Mouse (Mus musculus) brain, embryonic 18.5 days (tissue): Measurements from ENCODE around the gene Sgcb.
"Not testable (repeated sequence)": the region's sequence is repeated elsewhere in the genome, so short reads cannot be mapped to it uniquely, and the experiment has no call there.

Source experiments
- DNase-seq: peaks from one replicate; pipeline ENCODE4 v3.0.0-alpha.2; 2012; ENCODE audit warnings: low read depth, low spot score

Gene Sgcb

DNA sequence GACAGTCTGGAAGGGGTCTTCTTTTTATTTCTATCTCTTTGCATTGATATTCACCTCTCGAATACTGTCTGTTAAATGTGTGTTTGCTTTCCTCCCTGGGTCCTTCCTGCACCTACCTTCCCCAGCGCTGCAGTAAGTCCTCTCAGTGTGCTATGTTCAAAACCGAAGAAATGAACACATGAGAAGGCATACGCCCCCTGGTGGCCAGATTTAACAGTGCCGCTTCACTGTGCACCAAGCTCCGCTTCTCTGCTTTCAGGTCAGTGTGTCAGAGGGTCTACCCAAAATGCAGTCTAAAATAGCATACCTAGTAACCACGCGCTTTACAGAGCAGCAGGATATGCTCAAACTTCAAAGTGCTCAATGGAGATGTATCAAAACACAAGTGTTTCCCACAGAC lies 14.4 kb downstream of the Sgcb start:
- no peak for DNase-seq

GRCm38 (mm10) chr5:73632291-73632690 lies 15.3 kb downstream of the Sgcb start, which contains the start of gene Lrrc66:
Lrrc66 (minus strand) TSS chr5:73632526.
- no peak for DNase-seq

GRCm38 (mm10) chr5:73631001-73631558 lies 16.5 kb downstream of the Sgcb start:
- no peak for DNase-seq

- no peak for DNase-seq
Observed at GRCm38 (mm10) chr5:73630141-73630540, 17.4 kb downstream of the Sgcb start.

DNA sequence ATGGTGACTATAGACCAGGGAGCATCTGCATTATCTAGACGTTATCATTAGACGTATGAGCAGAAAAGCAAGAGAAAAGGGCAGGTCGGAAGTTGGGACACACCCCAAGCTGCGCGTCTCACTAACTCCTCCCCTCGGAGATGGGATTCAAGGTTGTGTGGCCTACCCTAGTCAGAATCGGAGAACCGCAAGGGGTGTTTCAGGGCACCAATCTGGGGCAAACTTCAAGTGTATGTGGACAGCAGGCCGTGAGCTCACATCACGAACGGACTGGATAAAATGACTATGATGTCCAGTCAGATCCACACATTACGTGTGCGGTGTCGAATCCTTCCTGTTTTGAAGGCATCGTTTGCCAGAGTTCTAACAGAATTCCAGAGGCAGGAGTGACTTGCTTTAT lies 19.6 kb downstream of the Sgcb start:
- DNase-seq: no peak

GRCm38 (mm10) chr5:73627559-73627958 lies 20.0 kb downstream of the Sgcb start:
- no peak for DNase-seq

DNA sequence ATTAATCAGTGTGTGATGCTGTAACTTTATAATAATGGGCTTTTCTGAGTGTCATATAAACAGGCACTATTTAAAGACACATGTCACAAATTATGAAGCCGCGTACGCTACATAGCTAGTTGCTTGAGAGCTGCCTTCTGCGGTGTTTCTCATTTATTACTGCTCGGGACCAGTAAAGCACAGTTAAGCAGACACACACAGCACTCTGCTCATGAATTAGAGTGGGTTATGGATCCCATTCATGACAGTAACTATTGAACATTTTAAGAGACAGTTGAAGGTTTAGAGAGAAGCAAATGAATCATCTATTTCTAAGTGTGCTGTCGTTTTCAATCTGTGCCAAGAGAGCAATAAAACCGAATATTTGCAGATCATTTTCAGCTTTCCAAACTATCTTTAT lies 20.7 kb downstream of the Sgcb start:
- no peak for DNase-seq

- DNase-seq: no peak
Observed at GRCm38 (mm10) chr5:73625505-73625904, 22.1 kb downstream of the Sgcb start.

DNA sequence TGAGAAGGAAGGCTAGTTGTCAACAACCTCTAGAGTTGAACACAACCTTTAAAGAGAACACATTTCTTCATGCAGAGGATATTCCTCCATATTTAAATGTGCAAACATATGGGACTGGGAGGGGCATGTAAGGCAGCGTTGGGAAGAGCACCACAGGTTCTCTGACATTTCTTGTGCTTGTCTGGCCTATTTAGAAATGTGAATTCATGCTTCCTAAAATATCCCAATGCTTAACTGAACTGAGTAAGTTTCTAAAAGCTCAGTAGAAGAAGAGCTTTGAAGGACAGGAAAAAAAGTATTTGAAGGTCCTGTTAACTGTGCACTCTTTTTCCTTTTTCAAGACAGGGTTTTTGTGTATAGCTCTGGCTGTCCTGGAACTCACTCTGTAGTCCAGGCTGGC lies 28.6 kb downstream of the Sgcb start:
- DNase-seq: no peak

DNA sequence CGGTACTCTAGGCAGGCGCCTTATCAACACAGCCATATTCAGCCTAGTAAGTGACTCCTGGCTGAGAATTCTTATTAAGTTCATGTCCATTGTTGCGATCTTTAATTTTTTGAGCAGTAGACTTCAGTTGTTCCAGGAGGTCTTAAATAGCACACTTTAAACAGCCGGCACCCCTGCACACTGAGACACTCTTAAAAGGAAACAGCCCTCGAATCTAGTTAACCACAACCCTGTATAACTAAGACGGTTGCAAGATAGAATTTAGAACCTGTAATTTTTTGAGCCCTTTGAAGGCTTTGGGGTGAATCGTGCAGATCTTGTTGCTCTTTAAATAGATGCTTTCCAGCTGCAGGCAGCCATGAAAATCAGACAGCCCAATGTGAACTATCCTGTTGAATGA lies 32.4 kb downstream of the Sgcb start:
- DNase-seq: no peak

- no peak for DNase-seq
Observed at GRCm38 (mm10) chr5:73613296-73613695, 34.3 kb downstream of the Sgcb start.

DNA sequence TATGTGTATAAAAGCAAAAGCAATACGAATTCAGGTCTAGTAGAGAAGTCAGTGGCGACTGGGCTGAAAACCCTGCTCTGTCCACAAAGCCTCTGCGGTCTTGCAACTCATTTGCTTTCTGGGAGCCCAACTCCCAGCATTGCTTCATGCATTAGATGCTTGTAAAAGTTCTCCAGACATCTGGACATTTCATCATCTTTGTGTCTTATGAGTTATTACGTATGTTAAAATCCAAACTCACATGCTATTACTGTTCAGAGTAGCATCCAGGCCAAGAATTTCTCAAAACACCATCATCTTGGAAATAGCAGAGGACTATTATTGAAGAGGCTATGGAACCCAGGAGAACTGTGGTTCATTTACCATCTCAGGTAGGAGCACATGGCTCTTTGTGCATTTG lies 36.5 kb downstream of the Sgcb start:
- no peak for DNase-seq

DNA sequence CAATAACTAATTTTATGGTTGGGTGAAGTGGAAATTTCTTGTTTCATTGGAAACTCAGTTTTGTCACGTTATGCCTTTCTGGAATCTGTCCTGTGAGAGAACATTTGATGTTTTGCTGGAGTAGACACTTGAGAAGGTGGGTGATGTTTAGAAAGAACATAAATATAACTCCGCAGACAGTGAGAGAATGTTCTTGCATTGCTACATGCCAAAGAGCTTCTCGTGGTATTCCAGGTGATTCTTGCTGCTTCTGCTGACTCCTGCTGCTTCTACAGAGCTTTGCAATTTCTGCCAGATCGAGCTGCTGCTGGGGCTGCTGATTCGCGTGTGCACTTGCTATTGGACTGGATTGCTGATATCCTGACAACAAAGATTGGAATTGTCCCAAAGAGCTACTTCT lies 42.6 kb downstream of the Sgcb start:
- DNase-seq: no peak

DNA sequence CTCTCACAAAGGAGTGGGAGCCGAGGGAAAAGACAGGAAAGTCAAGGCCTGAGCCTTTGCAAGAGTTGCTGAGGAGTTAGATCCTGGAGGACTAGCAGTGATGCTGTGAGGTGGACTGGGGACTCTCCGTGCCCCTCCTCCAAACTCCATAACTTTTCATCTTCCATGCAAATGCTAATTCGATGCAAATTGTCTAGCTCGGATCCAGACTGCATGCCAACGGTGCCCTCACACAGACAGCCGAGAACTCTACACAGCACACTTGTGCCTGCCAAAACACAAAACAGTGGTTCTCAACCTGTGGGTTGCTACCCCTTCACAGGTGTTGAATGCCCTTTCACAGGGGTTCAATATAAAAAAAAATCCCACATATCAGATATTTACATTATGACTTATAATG lies 43.0 kb downstream of the Sgcb start:
- no peak for DNase-seq

- no peak for DNase-seq
Observed at GRCm38 (mm10) chr5:73602865-73603264, 44.7 kb downstream of the Sgcb start.

GRCm38 (mm10) chr5:73601361-73601763 lies 46.2 kb downstream of the Sgcb start:
- no peak for DNase-seq

GRCm38 (mm10) chr5:73599991-73600390 lies 47.6 kb downstream of the Sgcb start:
- no peak for DNase-seq

- no peak for DNase-seq
Observed at GRCm38 (mm10) chr5:73598943-73599695, 48.5 kb downstream of the Sgcb start.

DNA sequence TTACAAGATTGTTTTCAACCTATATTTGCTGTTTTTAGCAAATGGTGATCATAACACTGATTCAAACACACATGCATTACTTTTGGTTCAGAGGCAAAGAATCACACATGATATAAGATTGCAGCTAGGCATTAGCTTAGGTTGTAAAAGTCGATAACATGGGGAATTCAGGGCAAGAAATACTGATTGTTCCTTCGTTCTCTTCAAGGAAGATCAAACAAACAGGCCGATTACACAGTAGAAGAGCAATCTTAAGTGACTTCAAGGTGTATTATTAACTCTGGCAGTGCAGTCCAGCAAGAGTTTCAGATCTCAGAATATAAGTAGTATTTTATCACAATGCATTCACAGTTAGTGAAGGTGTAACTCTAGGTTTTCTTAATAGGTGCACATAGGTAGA lies 60.5 kb downstream of the Sgcb start:
- DNase-seq: no peak

GRCm38 (mm10) chr5:73586597-73586996 lies 61.0 kb downstream of the Sgcb start:
- DNase-seq: no peak

DNA sequence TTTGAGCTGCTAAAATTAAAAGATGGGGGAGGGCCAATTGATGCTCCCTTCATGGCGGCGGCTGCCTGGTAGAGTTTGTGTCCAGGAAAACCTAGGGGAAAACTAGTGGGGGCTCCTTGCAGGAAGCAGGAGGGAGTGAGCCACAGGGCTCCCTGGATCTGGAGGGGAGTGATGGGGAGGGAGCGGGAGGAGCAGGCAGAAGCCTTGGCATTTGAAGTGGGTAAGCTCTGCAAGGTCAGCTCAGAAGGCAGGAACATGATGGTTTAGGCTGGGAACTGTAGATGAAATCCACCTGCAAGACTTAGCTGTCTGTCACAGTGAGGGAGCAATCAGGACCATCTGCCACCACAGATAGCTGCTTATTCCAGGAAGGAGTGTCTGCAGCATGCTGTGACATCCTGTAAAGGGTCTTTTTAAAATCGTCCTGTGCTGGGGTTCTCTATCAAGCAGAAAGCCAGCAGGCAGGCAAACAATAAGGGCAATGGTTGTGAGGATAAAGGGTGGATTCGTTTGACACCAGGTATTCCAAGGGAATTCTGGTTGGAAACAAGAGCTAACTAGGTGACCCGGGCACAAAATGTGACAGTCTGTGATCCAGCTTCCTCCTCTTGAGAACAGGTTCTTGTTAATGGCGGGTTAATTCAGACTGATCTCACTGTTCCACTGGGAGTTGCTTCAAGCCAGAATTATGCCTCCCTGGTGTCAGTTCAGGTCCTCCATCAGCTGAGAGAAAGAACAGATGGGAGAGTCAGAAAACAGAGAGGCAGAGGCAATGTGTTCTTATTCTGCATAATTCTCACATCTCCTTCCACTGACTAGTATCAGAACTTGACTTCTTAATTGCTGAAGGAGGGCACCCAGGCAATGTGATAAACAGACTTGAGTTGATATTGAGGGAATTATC lies 62.1 kb downstream of the Sgcb start:
- no peak for DNase-seq

GRCm38 (mm10) chr5:73584011-73584410 lies 63.6 kb downstream of the Sgcb start:
- not testable (repeated sequence) for DNase-seq
